Mouse (Mus musculus) granulocyte monocyte progenitor cell, adult 5-6 weeks (primary cell): ENCODE results near the gene Ctns. TPM values are rescaled to one million over a fixed set of nuclear protein-coding genes. Genes with fewer than 3 reads are reported as not detected.

ENCODE experiments used
- ATAC-seq: replicated peaks from 2 replicates; pipeline ENCODE4 v1.8.0; 2016; ENCODE audit warnings: mild to moderate bottlenecking, moderate TSS enrichment, inconsistent platforms; ENCODE audit not compliant: poor library complexity, severe bottlenecking
- total RNA-seq, 2 experiments: library from RNA; stranded (forward) in 1 of 2; stranded (reverse) in 1 of 2; fragments of 200-712, 200-1000 nt in 1 of 2; fragments of >200 nt in 1 of 2; fragmentation: Nextera tagmentation in 1 of 2; gene quantifications; 2 replicates each; pipeline ENCODE4 v1.2.3; 2014 to 2017

Ctns gene
- total RNA-seq, 2 experiments from 2014 or later, result 17.5 to 24.7 TPM

DNA sequence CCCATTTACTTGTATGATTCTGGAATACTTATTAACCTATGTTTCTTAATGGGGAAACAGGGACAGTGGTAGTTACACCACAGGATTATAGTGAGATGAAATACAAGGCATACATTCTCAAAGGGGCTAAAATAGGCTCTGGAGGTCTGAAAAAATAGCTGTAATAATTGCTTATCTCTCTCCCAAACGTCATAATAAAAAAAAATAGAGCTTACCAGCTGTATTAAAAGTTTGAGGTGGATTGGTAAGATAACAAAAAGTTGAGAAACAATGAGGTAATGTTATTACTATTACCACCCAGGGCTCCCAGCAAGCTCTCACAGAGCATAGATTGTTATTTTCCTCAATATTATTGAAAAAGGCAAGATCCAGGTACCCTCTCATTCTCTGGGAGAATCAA, 652 bp downstream of the Ctns start:
- no peak for ATAC-seq

- ATAC-seq, result no peak
Observed at GRCm38 (mm10) chr11:73194444-73194843, 4.4 kb downstream of the Ctns start.

- ATAC-seq, result peak; percentile 92
Observed at GRCm38 (mm10) chr11:73193047-73193446, 5.8 kb downstream of the Ctns start.

GRCm38 (mm10) chr11:73187231-73187630, 11.6 kb downstream of the Ctns start:
- no peak for ATAC-seq

DNA sequence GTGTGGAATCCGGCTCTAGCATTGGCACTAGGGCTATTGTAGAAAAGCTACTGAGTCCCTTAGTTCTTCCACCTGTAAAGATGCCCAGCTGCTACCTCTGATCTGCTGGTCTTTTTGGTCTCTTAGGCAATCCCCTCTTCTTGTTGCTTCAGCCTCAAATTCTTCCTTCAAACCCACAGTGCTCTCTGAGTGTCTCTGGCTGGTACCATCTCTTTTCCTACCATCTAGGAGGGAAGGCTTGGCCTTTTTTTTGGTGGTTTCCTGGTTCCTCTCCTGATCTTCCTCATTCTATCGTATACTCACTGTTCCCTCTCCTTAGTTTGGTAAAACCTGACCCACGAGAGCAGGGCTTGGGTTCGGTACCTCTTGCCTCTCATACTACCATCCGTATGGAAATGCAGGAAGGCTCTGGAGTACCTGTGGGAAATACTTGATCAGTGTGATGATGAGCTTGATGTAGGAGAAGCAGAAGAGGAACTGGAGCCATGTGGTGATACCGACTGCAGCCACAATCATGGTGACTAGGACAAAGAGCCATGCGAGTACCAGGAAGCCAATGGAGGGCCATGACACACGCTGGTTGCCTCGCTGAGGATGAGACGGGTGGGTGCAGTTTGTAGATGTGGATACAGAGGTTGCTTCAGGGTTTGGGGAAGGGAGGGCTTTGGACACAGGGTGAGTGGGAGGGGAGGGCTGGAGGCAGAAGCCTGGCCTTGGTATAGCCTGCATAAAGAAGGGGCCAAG, 12.8 kb downstream of the Ctns start:
- peak; percentile 58 for ATAC-seq

DNA sequence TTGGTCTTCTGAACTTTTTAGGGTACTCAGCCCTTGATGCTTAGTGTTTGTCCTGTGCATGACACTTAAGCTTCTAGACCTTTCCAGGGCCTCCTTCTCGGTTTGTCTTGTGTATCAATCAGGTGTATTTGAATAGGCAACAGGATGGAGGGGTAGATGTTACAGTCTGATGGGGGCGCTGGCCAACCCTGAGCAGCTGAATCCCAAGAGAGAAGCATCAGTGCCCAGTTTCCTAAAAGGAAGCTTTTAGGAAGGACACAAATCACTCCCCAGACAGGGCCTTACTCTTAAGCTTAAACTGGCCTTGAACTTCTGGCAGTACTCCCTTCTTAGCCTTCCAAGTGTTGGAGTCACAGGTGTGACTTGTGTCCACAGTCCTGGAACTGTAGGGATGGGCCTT, 20.9 kb downstream of the Ctns start:
- no peak for ATAC-seq

GRCm38 (mm10) chr11:73177509-73177875, 21.4 kb downstream of the Ctns start:
- ATAC-seq, result peak; percentile 67

DNA sequence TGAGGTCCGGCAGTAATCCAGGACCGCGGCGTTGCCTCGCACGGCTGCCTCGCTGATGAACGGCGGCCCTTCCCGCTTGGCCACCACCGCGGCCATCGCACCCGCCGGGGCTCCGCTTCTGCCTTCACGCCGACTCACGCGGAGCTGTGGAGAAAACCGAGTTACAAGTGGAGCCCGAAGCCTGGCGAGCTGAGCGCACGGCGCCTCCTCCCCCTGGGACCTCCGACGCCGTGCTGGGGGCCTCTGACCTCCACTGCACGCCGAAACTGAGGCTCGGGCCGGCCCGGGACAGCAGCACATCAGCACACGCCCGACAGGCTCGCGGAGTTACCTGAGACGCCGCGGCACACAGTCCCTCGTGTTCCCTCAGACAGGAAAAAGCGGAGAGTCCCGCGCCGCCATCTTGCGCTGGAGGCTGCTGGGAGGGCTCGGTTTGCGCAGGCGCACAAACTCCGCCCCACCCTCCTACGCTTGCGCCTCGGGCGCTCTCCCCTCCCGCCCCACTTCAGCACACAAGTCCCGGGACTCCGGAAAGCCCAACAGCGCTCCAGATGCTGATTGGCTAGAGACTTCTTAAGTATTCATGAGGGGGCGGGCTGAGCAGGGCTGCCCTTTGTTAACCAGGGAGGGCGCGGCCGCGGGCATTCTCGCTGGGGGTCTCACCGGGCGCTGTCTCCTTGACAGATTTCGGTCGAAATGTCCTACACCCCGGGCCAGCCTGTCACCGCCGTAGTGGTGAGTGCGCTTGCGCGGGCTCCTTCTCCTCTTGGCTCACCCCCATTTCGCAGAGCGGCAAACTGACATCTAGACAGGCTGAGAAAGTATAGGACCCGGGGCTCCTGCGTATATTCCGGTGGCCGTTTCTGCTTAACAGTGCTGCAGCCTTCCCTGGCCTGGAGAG, 22.0 kb downstream of the Ctns start, which contains the start of the genes Emc6 and Tax1bp3:
Emc6 (minus strand) TSS at position 430 of the 901 bp plus-strand sequence.
Tax1bp3 (plus strand) TSS at position 476 of the 901 bp plus-strand sequence.
- peak; percentile 83 for ATAC-seq

DNA sequence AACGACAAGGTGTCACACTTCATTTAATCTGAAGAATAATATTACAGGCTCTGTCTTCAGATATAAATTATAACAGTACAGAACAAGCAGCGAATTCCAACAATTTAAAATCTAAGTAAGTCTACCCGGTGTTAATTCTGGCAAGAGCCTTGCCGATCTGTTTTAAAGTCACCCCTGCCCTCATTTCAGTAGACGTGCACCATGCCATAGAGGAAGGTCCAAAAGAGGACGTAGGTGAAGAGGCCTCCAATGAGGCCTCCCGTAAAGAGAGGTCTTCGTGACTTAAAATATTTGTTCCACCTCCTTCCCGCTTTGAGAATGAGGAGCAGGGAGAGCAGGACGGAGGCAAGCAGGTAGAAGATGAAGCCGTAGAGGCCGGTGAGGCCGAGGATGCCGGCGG, 22.7 kb downstream of the Ctns start:
- no peak for ATAC-seq

GRCm38 (mm10) chr11:73175612-73176011, 23.2 kb downstream of the Ctns start:
- ATAC-seq, result peak; percentile 47

- ATAC-seq, result no peak
Observed at GRCm38 (mm10) chr11:73172186-73172585, 26.7 kb downstream of the Ctns start.

DNA sequence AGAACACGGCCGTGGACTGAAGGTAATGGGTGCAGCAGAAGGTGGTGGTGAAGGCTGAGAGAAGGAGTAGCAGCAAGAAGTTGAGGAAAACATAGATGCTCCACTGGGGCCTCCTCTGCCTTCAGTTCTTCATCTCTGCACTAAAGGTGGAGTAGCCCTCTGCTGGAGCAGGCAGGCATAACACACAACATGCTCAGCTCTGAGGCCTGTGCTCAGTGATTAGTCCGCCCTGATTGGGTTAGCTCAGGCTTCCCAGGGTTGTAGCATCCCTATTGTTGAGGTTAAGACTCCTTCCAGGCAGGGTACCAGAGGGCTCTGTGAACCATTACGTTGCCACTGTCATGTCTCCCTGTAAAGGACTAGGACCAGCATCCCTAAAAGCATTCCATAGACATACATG, 29.6 kb downstream of the Ctns start:
- peak; percentile 77 for ATAC-seq

DNA sequence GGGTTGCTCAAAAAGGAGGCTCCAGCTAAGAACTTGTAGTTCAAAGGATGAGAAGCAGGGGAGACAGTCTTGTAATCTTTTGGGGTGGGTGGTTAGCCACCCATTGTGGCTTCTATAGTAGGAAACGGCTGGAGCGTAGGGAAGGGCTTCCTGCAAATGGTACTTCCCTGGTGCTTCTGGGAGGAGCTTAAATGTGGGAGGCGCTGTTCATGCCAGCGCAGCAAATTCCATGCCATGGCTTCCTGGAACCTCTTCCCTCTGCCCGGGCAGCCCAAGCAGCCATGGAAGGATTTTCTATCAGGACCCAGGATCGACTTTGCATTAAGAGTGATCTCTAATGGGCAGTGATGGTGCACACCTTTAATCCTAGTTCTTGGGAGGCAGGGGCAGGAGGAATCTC, 30.3 kb downstream of the Ctns start:
- no peak for ATAC-seq

DNA sequence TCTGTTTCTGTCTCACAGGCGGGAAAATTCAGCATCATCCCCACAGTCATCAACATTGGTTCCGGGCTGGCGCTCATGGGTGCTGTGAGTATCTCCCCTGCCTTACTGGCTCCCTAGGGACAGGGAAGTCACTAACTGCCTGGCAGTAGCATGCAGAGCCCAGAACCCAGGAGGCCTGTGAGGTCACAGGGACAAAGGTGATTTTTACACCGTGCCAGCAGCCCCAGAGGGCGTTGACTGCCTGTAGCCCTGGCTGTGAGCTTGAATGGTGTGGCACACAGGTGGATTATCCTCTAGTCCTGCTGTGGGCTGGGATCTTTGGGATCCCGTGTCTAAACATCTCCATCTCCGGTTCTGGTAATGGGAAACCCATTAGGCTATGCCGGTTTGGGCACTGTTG, 30.8 kb downstream of the Ctns start:
- no peak for ATAC-seq

GRCm38 (mm10) chr11:73162284-73162683, 36.6 kb downstream of the Ctns start:
- ATAC-seq, result peak; percentile 36

GRCm38 (mm10) chr11:73161616-73162015, 37.2 kb downstream of the Ctns start:
- no peak for ATAC-seq

GRCm38 (mm10) chr11:73160811-73161200, 38.0 kb downstream of the Ctns start:
- ATAC-seq, result no peak

DNA sequence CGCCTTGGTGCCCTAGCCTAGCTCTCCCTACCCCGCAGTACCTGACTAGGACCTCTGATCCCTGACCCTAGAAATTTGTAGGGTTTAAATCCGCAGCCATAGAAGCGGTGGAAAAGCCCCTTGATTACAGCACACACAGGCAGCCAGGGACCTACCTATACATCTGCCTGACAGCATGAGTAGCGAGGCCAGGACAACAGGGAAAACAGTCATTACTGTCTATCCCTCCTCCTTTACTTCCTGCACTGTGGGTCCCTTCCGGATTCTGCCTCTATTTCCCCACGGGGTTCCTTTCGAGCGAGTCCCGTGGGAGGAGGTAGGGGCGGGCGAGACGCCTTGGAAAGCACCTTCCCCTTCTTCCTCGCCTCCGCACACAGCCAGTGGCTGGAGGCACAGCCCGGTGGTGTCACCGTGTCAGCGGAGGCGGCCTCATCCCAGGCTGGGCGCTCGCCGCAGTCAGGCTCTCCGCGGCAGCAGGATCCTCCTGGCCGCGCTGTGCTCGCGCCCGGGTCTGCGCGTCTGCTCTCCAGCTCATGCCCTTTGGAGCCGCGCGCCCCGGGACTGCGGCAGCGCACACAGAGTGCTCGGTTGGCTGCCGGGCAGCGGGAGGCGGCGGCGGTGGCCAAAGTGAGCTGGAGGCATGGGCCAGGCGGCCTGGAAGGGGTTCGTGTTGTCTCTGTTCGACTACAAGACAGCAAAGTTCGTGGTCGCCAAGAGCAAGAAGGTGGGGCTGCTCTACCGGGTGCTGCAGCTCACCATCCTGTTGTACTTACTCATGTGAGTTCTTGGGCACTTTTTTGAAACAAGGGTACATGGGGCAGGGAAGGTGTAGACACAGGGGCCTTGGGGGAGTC, 38.7 kb downstream of the Ctns start, which contains the start of gene P2rx5:
P2rx5 (plus strand) TSS at position 465 of the 854 bp plus-strand sequence.
- ATAC-seq, result peak; percentile 80

DNA sequence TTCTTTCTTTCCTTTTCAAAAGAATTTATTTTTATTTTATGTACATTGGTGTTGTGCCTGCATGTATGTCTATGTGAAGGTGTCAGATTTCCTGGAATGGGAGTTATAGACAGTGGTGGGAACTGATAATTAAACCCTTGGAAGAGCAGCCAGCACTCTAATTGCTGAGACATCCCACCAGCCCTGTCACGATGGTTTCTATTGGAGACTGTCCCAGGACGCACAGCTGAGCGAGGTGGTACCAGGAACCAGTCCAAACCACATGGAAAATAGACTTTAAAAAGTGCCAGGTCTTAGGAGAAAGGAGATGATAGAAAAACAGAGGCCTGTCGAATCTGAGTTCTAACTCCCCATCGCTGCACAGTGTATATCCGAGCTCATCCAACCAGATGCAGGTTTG, 43.8 kb downstream of the Ctns start:
- no peak for ATAC-seq

GRCm38 (mm10) chr11:73148209-73148608, 50.6 kb downstream of the Ctns start:
- no peak for ATAC-seq
